Mouse (Mus musculus) heart, embryonic 13.5 days (tissue): ENCODE results near the gene Rufy4. TPM values are rescaled to one million over a fixed set of nuclear protein-coding genes. Genes with fewer than 3 reads are reported as not detected.

ENCODE experiments used
- ATAC-seq: fragments of 200-750 bp; cut with Nextera tagmentation; 2 replicates; pipeline ENCODE4 v1.8.0; 2017; ENCODE audit warnings: moderate TSS enrichment; ENCODE audit not compliant: insufficient number of reproducible peaks, low FRiP score, low TSS enrichment; ENCODE audit errors: extremely low read depth
- H3K27ac ChIP-seq: fragments of 300-500 bp; sonication (generic); replicated peaks from 2 replicates; pipeline ENCODE4 v1.5.1; 2015; ENCODE audit warnings: moderate library complexity, mild to moderate bottlenecking, inconsistent platforms
- H3K27me3 ChIP-seq: fragments of 300-500 bp; sonication (generic); replicated peaks from 2 replicates; pipeline ENCODE4 v1.6.1; 2015; ENCODE audit warnings: mild to moderate bottlenecking, inconsistent platforms
- H3K36me3 ChIP-seq: fragments of 300-500 bp; sonication (generic); 2 replicates; pipeline ENCODE4 v1.6.1; 2015; ENCODE audit warnings: mild to moderate bottlenecking, inconsistent platforms
- H3K4me1 ChIP-seq: fragments of 300-500 bp; sonication (generic); 2 replicates; pipeline ENCODE4 v1.6.1; 2015; ENCODE audit warnings: inconsistent platforms
- H3K4me2 ChIP-seq: fragments of 300-500 bp; sonication (generic); 2 replicates; pipeline ENCODE4 v1.6.1; 2015; ENCODE audit warnings: inconsistent platforms, mild to moderate bottlenecking, moderate library complexity
- H3K4me3 ChIP-seq: fragments of 300-500 bp; sonication (generic); 2 replicates; pipeline ENCODE4 v1.5.1; 2015; ENCODE audit warnings: moderate library complexity, mild to moderate bottlenecking, inconsistent platforms
- H3K9ac ChIP-seq: fragments of 300-500 bp; sonication (generic); 2 replicates; pipeline ENCODE4 v1.6.1; 2015; ENCODE audit warnings: inconsistent platforms, mild to moderate bottlenecking, moderate library complexity
- H3K9me3 ChIP-seq: fragments of 300-500 bp; sonication (generic); 2 replicates; pipeline ENCODE4 v1.6.1; 2016; ENCODE audit warnings: inconsistent platforms
- WGBS: fragments of 180-500 bp; shearing (Covaris S2); methylation state at CpG from one replicate; pipeline ENCODE4 v1.1.7; 2015; ENCODE audit warnings: mixed read lengths; 5-methylcytosine and 5-hydroxymethylcytosine counted together
- polyA plus RNA-seq: library from polyadenylated mRNA; unstranded; fragments of >200 nt; fragmentation: Nextera tagmentation; extraction: Ambion mirVana; gene quantifications from 2 replicates; pipeline ENCODE4 v1.2.1, GENCODE M21; 2015

Rufy4 gene
- 0.20 and 0.48 TPM in 2 replicates for polyA plus RNA-seq

DNA sequence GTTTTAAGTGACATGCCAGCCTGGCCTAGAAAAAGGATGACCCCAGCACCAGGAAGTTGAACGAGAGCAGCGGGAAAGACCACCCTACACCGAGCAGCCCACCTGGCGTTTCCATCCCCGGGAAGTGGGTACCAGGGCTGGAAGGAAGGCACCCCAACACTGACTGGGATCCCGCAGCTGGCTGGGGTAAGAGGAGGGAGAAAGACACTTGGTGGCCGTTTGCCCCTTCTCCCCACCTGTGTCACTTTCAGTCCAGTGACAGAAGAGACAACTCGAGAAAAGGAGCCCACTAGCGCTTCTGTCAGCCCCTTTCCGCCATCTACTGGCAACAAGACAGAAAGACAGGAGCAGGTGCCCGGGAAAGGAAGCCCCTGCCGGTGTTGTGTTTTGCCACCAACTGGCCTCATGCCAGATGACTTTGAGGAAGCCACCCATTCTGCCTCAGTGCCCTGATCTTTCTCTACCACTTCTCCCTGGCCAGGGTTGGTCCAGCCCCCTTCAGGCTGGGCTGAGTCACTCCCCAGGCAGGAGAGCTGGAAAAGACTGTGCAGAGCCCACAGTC, at the start of gene Rufy4:
TSS of gene Rufy4 (plus strand) at position 551 of the 562 bp plus-strand sequence.
- Histone ChIP-seq H3K9ac (peak within 1 kb of the TSS; percentile 87), H3K4me2 (peak within 1 kb of the TSS; percentile 96), H3K27ac (peak within 1 kb of the TSS; percentile 40; the same call in 1 of the 2 replicates), H3K27me3 (peaks cover 20% of the 10 kb centered on the region), H3K4me1 (peaks cover 34% of the 10 kb centered on the region), H3K4me3 (peak within 1 kb of the TSS; percentile 67), H3K36me3 (no peaks in the 10 kb centered on the region), H3K9me3 (no peaks in the 10 kb centered on the region)
- WGBS = 1% methylated on average over 12 of the region's 12 CpGs
- no peak for ATAC-seq

GRCm38 (mm10) chr1:74076230-74076629, 49.1 kb upstream of the Rufy4 start:
- no peaks in the 10 kb centered on the region for H3K36me3 ChIP-seq
- H3K27me3 ChIP-seq = no peaks in the 10 kb centered on the region
- H3K27ac ChIP-seq = no peak overlapping the region
- no peak overlapping the region for H3K9ac ChIP-seq
- no peak overlapping the region for H3K4me2 ChIP-seq
- no peak overlapping the region for H3K4me3 ChIP-seq
- ATAC-seq = no peak
- WGBS = 65% methylated on average over 4 of the region's 4 CpGs
- peaks cover 24% of the 10 kb centered on the region for H3K4me1 ChIP-seq
- H3K9me3 ChIP-seq = no peaks in the 10 kb centered on the region

GRCm38 (mm10) chr1:74077353-74077752, 48.0 kb upstream of the Rufy4 start:
- peak overlapping the region; percentile 60 for H3K9ac ChIP-seq
- H3K27ac ChIP-seq = no peak overlapping the region
- 5% methylated on average over 2 of the region's 2 CpGs for WGBS

DNA sequence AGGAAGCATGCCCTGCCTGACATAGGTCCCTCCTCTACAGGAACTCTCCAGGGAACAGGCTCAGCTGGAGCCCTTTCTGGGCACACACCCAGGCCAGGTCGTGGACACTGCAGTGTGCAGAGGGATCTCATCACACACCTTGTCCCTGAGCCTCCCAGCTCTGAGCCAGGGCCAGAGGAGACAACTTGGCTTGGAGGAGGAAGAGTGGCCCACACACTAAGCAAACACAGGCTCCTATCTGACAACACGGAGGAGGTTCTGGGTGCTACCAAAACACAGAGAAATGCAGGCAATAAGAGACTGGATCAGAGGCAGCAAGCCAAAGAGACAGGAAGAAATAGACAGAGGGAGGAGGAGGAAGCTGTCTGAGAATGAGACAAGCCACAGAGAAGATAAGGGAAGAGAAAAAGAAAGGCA, 43.8 kb upstream of the Rufy4 start:
- no peaks in the 10 kb centered on the region for H3K36me3 ChIP-seq
- H3K4me3 ChIP-seq = no peak overlapping the region
- H3K4me1 ChIP-seq = peaks cover 57% of the 10 kb centered on the region
- H3K9me3 ChIP-seq = no peaks in the 10 kb centered on the region
- no peak overlapping the region for H3K4me2 ChIP-seq
- H3K27ac ChIP-seq = peak overlapping the region; percentile 79
- ATAC-seq = no peak
- H3K9ac ChIP-seq = peak overlapping the region; percentile 61; the same call in 1 of the 2 replicates
- 21% methylated on average over 2 of the region's 2 CpGs for WGBS
- no peaks in the 10 kb centered on the region for H3K27me3 ChIP-seq

More at GRCm38 (mm10) chr1:74077353-74077752, 48.0 kb upstream of the Rufy4 start:
- no peak for ATAC-seq
- Histone ChIP-seq H3K4me1 (peaks cover 33% of the 10 kb centered on the region), H3K9me3 (no peaks in the 10 kb centered on the region), H3K27me3 (no peaks in the 10 kb centered on the region), H3K4me3 (no peak overlapping the region), H3K36me3 (no peaks in the 10 kb centered on the region), H3K4me2 (no peak overlapping the region)

GRCm38 (mm10) chr1:74082841-74083463, 42.4 kb upstream of the Rufy4 start:
- no peak overlapping the region for H3K4me2 ChIP-seq

DNA sequence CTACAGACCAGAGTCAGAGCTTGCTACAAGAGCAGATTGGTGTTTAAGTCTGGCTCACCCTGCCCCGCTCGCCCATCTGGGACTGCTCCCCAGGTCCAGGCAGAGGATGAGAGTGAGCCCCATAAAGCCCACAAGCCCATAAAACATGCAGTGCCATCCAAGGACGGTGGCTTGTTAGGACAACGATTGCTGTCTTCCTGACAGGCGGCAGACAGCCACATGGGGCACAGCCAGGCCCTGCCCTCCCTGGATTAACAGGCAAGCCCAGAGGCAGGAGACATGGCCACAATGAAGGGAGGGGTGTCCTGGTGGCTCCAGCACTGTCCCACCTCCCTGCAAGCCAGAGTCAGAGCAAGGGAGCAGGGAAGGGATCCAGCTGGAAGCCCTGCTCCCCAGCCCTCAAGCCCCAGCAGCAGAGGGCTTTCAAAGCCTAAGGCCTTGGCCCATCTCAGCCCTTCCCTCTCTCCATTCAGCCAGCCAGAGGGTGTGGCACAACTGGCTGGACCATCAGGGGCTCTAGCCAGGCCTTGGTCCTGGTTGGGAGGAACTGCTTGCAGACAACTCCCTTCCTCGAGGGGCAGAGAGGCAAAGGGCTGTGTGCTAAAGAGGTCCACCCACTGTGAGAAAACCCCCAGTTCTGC, 41.2 kb upstream of the Rufy4 start:
- Histone ChIP-seq H3K27me3 (peaks cover 4% of the 10 kb centered on the region; the same call in 1 of the 2 replicates), H3K4me1 (peaks cover 55% of the 10 kb centered on the region), H3K4me3 (no peak overlapping the region), H3K36me3 (no peaks in the 10 kb centered on the region), H3K9ac (peak overlapping the region; percentile 57; the same call in 1 of the 2 replicates), H3K9me3 (no peaks in the 10 kb centered on the region), H3K4me2 (no peak overlapping the region), H3K27ac (peak overlapping the region; percentile 79)
- WGBS = 64% methylated on average over 6 of the region's 6 CpGs
- no peak for ATAC-seq

More at GRCm38 (mm10) chr1:74082841-74083463, 42.4 kb upstream of the Rufy4 start:
- Histone ChIP-seq H3K27ac (peak overlapping the region; percentile 79), H3K36me3 (no peaks in the 10 kb centered on the region), H3K9me3 (no peaks in the 10 kb centered on the region), H3K4me1 (peaks cover 53% of the 10 kb centered on the region), H3K4me3 (no peak overlapping the region), H3K9ac (peak overlapping the region; percentile 61), H3K27me3 (no peaks in the 10 kb centered on the region)
- 13% methylated on average over 6 of the region's 6 CpGs for WGBS
- ATAC-seq = no peak

- H3K36me3 ChIP-seq = no peaks in the 10 kb centered on the region
- H3K9me3 ChIP-seq = no peaks in the 10 kb centered on the region
- no peak overlapping the region for H3K4me3 ChIP-seq
- WGBS = 35% methylated on average over 5 of the region's 5 CpGs
- peak overlapping the region; percentile 79 for H3K27ac ChIP-seq
- peaks cover 61% of the 10 kb centered on the region for H3K4me1 ChIP-seq
- peak overlapping the region; percentile 57 for H3K9ac ChIP-seq
- no peak for ATAC-seq
- peaks cover 8% of the 10 kb centered on the region for H3K27me3 ChIP-seq
- no peak overlapping the region for H3K4me2 ChIP-seq
Observed at GRCm38 (mm10) chr1:74084752-74085151, 40.6 kb upstream of the Rufy4 start.

DNA sequence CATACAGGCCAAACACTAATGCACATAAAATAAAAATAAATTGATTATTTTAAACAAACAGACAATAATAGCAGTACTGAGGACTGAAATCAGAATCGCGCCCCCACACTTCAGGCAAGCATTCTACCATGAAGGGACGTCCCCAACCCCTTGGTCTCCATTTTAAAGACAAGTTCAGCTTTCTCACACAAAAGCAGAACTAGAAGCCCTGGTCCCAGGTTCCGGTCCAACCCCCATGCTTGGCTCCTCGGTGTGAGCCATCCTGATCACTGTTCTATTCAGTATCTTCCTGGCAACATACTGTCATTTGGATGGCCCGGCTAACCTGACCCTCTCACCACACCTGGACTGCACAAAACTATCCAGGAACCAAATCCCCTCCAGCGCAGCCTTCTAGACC, 39.8 kb upstream of the Rufy4 start:
- peaks cover 69% of the 10 kb centered on the region for H3K4me1 ChIP-seq
- ATAC-seq = no peak
- peaks cover 9% of the 10 kb centered on the region for H3K27me3 ChIP-seq
- no peaks in the 10 kb centered on the region for H3K36me3 ChIP-seq
- WGBS = 83% methylated on average over 7 of the region's 7 CpGs
- H3K9me3 ChIP-seq = no peaks in the 10 kb centered on the region
- no peak overlapping the region for H3K4me2 ChIP-seq
- H3K27ac ChIP-seq = no peak overlapping the region
- H3K4me3 ChIP-seq = no peak overlapping the region
- H3K9ac ChIP-seq = no peak overlapping the region

GRCm38 (mm10) chr1:74088569-74088968, 36.8 kb upstream of the Rufy4 start:
- H3K9me3 ChIP-seq = no peaks in the 10 kb centered on the region
- H3K4me2 ChIP-seq = no peak overlapping the region
- WGBS = 67% methylated on average over 1 of the region's 1 CpGs

GRCm38 (mm10) chr1:74090329-74090728, 35.0 kb upstream of the Rufy4 start:
- peak overlapping the region; percentile 61 for H3K4me2 ChIP-seq
- peaks cover 9% of the 10 kb centered on the region for H3K27me3 ChIP-seq
- peaks cover 60% of the 10 kb centered on the region for H3K4me1 ChIP-seq
- peak overlapping the region; percentile 58 for H3K9ac ChIP-seq
- no peak for ATAC-seq
- H3K9me3 ChIP-seq = no peaks in the 10 kb centered on the region
- H3K27ac ChIP-seq = peak overlapping the region; percentile 88
- peak overlapping the region; percentile 41 for H3K4me3 ChIP-seq
- H3K36me3 ChIP-seq = no peaks in the 10 kb centered on the region
- 43% methylated on average over 7 of the region's 7 CpGs for WGBS

More at GRCm38 (mm10) chr1:74088569-74088968, 36.8 kb upstream of the Rufy4 start:
- H3K36me3 ChIP-seq = no peaks in the 10 kb centered on the region
- ATAC-seq = no peak
- H3K27me3 ChIP-seq = peaks cover 9% of the 10 kb centered on the region
- H3K9ac ChIP-seq = no peak overlapping the region
- peaks cover 64% of the 10 kb centered on the region for H3K4me1 ChIP-seq
- no peak overlapping the region for H3K27ac ChIP-seq
- no peak overlapping the region for H3K4me3 ChIP-seq

GRCm38 (mm10) chr1:74091138-74091537, 34.2 kb upstream of the Rufy4 start:
- WGBS = 33% methylated on average over 6 of the region's 7 CpGs

More at GRCm38 (mm10) chr1:74091138-74091537, 34.2 kb upstream of the Rufy4 start:
- Histone ChIP-seq H3K36me3 (no peaks in the 10 kb centered on the region), H3K4me1 (peaks cover 62% of the 10 kb centered on the region), H3K4me3 (peak overlapping the region; percentile 41), H3K27me3 (peaks cover 16% of the 10 kb centered on the region), H3K4me2 (peak overlapping the region; percentile 61), H3K9me3 (no peaks in the 10 kb centered on the region), H3K9ac (peak overlapping the region; percentile 58), H3K27ac (peak overlapping the region; percentile 88)
- ATAC-seq = no peak
